Mouse (Mus musculus) cerebellum, adult 8-10 months (tissue): Measurements from ENCODE around the gene Setd1a.
A peak's percentile ranks its signal among the peaks of the same experiment; 100 is the strongest.
"Not testable (repeated sequence)": the region's sequence is repeated elsewhere in the genome, so short reads cannot be mapped to it uniquely, and the experiment has no call there.

Experiments
- DNase-seq: peaks from one replicate; pipeline ENCODE4 v3.0.0; 2022

Setd1a gene

DNA sequence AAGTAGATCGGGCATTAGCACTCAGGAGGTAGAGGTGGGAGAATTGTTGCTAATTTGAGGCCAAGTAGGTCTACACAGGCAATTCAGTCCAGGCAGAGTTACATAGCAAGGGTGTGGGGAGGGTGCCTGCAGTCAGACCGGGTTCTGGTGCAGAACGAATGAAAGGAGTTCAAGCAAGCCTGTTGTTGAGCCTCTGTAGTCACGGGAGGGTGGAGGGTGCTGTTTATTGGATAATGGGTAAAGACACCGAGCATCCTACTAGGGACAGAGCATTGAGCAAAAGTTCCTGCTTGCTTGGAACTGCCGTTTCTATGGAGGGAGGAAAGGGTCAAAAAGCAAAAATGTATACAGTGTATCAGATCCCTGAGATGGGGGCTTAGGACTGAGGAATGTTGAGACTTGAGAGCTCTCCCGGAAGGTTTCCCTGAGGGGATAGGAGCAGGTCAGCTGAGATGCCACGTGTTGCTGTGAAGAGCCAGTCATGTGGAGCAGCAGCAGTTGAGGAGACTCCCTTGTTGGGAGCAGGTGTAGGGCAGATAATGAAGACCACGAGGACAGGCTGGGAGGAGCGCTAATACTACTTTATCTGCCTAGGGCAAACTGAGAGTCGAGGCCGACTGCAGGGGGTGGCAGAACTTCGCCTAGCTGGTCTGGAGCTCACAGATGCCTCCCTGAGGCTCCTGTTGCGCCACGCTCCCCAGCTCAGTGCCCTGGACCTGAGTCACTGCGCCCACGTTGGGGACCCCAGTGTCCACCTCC, 9.4 kb upstream of the Setd1a start:
- DNase-seq: peak; percentile 23

DNA sequence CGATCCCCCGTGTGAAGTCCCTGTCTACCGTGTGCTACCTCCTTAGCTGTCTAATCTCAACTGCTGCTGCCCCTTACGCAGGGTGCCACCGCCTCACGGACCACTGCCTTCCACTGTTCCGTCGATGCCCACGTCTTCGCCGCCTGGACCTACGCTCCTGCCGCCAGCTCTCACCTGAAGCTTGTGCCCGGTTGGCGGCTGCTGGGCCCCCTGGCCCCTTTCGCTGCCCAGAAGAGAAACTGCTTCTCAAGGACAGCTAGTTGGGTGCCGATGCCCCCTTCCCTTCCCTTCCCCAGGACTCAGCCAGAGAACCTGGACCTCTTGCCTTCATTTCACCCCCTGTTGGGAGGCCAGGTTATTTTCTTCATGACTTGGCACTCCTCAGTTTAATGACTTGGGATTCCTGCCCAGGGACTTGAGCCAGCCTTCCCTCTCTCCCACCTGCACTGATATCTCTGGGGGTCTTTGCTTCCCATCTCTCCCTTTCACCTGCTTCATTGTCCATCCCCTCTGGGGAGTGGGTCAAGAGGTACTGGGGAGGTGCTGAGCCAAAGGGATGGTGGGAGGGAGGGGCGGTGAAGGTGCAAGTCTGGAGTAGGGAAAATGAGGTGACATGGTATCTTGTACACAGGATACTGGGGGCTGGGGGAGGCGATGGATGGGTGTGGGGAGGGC, 8.7 kb upstream of the Setd1a start:
- DNase-seq: peak; percentile 27

DNA sequence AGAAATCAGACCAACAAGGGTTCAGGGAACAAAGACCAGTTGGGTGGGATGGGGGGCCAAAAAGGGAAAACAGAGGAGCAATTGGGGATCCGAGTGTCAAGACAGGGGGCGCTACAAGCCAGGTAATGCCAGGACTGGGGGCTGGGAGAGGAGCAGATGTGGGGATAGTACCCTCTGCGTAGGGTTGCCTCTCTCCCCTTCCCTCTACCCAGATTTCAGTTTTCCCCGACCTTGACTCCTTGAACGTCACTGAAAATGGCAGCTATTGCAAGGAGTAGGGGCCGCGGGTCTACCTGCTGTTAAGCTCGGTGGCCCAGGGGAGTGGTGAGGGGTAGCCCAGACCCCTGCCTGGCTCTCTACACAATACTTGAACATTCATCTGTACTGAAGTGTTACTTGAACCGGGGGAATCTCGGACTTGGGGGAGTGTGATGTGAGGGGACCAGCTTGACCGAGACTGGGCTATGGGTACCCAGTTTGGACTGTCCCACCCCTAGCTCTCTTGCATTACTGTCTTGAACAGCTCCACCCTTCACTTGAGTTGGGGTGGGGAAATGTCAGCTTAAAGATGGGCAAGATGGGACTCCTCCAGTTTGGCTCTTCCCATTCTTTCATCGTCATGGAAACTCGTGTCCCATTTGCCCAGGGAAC, 8.0 kb upstream of the Setd1a start:
- DNase-seq: no peak

DNA sequence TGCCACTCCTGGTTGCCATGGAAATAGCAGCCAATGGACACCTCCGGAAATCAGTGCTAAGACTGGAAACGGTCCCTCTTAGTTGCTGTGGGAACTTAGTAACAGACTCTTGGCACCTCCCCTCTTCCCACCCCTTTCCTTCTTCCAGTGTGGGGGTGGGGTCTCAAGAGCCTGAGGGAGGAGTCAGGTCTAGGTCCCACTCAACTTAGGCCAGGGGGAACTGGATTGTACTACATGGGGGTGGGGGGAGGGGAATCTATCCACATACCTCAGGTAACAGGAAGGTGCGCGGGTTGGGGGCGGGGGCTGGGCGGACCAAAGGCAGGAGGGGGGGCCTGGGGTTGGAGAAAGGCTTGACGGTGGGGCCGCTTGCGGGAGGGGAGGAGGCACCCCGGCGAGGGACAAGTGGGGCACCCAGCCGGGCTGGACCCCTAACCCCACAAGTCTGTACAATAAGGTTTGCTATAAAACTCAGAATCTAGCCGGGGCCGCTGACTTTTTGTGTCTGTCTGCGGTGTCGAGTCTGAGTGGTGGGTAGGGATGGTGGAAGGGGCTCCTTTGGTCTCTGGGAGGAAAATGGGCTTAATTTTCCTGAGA, 7.4 kb upstream of the Setd1a start:
- DNase-seq: peak; percentile 87

DNA sequence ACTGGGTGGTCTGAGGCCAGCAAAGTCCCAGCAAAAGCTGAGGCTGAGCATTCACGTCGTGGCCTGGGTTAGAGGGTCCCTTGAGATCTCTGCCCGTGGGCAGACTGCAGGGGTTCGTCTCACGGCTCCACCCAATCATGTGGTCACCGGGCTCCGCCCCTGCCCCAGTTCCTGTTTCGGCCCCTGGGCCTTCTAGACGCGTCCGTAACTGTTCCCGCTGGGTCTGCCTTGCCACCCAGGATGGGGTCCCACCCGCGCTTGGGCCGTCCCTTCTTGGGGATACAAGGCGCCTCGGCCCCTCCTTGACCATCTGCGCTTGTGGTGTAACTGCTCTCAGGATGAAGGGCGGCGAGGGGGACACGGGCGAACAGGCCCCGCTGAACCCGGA, 6.8 kb upstream of the Setd1a start, which contains the start of gene Orai3:
TSS of gene Orai3 (plus strand) at position 165 of the 388 bp plus-strand sequence.
- peak; percentile 72 for DNase-seq

DNA sequence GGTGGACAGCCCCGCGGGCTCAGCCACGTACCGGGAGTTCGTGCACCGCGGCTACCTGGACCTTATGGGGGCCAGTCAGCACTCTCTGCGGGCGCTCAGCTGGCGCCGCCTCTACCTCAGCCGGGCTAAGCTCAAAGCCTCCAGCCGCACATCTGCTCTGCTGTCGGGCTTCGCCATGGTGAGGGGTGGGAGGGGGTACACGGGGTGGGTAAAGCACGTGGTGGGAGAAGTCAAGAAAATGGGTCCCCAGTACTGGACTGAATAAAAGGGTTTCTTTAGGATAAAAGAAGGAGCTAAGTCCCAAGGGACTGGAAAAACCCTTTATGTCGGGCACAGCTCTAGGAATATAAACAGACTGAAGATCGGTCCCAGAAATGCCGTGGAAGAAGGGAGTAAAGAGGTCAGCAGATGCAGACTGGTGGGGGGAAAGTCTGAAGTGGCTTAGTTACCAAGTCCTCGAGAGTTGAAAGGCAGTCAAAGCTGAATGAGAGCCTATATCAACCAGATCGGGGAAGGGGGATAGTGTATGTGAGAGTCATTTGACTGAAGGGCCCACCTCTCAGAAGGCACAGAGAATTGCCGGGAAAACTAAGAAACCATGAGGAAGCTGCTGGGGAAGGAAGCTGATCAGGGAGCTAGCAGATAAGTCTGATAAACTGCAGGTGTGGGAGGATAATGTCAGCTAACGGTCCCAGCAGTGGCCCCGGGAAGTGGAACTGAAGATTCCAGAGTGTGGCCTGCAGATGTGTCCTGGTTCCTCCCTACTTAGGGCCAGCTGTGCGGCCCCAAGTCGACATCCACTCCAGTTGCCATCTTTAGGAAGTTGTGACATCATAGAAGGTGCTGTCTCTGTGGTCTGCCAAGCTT, 6.2 kb upstream of the Setd1a start:
- peak; percentile 24 for DNase-seq

DNA sequence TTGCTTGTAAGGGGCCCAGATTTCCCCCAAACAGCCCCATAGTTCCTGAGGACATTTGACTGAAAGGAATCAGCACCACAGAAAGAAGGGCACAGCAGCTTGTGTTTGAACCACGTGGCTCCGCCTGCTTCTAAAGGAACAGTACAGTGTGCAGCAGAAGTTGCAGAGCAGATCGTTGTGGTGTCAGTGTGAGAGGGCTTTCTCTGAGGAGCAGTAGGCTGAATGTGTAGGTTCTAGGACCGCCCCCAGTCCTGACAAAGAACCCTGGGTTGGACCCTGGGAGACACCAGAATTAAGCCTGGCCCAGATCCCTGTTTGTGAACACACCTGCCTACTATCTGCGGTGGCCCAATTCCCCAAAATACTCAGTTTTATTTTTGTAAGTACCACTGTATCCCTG, 5.2 kb upstream of the Setd1a start:
- DNase-seq: peak; percentile 30

DNA sequence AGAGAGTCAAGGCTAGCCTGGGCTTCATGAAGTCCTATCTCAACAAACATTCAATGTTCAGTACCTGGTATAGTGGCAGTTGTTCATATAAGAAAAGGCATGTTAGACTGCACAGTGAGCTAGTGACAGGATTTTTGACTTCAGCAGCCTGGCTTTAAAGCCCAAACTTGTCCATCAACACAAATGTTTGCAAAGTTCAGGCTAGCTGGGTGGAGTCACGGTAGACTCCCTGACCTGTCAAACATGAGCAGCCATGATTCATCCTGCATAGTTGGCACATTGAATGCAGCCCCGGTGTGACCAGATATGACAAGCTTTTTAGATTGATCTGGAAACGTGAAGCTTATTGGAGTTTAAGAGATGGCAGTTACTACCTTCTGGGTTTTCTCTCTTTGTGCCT, 4.4 kb upstream of the Setd1a start:
- no peak for DNase-seq

DNA sequence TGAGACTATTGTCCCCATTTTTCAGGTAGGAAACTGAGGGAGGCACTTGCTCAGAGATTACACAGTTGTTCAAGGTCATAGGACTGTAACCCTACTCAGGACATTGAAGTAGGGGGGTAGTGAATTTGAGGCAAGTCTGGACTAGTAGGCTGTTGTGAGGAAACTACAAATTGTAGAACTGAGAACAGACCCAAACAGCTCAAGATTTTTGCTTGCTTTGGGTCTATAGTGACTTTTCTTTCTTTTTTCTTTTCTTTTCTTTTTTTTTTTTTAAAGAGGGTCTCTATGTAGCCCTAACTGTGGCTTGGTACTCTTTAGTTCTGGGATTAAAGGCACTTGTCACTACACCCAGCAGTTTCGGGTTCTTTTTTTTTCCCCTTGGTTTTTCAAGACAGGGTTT, 3.9 kb upstream of the Setd1a start:
- DNase-seq: no peak

DNA sequence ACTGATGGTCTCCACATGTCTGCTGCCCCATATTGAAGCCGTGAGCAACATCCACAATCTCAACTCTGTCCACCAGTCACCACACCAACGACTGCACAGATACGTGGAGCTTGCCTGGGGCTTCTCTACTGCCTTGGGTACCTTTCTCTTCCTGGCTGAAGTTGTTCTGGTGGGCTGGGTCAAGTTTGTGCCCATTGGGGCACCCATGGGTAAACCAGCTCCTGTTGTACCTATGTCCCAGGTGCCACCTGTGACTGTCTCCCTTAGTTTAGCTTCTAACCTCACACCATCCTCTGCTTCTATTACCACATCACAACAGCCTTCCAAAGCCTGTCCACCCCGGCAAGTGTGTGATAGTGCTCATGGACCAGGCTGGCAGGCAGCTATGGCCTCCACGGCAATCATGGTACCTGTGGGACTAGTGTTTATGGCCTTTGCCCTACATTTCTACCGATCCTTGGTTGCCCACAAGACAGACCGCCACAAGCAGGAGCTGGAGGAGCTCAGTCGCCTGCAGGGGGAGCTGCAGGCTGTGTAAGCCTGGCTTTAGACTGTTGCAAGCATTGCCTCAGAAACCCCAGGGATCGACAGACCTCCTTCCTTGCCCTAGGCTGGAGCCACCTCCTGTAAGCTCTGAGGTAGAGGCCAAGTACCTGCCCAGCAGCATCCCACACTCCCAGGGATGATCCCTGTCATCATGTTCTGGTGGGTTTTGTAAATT, 2.6 kb upstream of the Setd1a start:
- peak; percentile 78 for DNase-seq

DNA sequence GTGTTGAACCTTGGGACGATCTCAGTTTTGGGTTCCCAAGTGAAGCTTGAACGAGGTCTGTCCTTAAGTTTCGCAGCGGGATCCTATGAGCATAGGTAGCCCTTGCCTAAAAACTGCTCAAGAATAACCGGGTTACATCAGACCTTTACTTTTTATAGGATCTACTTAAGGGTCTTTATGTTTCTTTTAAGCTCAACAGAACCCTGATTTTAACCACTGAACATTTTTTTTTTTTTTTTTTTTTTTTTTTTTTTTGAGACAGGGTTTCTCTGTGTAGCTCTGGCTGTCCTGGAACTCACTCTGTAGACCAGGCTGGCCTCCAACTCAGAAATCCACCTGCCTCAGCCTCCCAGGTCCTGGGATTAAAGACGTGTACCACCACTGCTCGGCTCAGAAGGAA, 633 bp upstream of the Setd1a start:
- not testable (repeated sequence) for DNase-seq

DNA sequence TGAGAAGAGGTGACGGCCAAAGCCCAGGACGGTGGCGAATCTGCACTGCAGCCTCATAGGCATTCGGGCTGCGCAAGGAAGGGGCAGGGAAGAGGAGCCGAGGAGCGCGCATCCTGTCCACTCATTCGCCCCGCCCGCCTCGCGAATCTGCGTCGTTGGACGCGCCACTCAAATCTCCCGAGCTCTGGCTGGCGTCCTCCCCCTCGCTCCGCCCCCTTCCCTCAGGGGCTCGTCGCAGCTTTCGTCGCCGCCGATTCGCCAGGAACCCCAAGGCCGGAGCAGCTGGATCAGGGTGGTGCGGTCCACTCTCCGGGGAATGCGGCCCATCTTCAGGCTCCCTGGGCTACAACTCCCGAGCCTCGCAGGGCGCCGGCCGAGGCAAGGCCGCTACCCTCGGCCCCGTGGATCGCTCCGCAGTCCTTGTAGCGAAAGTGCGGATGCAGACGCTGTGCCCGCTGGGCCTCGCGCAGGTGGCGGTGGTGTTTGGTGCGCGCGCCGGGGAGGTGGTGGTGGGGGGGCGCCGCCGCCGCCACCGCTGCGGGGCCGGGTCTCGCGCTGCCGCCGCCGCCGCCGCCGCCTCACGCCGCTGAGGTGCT, 506 bp downstream of the Setd1a start:
- peak; percentile 98 for DNase-seq

DNA sequence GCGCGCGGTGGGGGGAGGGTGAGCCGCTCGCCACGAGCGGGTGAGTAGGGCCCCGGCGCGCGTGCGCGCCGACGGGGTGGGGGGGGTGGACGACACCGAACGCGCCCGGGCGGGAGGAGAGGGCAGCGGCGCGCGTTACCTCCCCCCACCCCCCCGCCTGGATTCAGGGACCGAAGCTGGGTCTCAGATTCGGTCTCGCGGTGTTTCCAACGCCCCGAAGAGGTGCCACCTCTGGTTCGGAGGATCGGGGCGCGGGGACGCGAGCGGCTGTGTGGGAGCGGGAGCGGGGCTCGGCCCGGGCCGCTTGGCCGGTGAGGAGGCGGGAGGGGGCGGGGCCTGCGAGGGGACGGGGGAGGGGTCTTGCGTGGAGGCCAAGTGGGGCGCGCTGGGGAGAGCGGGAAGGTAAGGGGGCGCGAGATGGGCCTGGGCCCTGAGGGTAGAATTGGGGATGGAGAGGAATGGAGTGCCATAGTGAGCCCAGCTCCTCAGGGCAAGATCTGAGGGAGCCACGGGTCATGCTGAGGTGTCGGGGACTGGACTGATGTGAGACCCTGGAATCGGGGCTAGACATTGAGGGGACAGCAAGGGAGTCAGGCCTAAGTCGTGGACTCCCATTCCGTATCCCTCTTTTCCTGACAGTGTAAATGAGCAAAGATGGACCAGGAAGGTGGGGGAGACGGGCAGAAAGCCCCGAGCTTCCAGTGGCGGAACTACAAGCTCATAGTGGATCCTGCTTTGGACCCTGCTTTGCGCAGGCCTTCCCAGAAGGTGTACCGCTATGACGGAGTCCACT, 1.2 kb downstream of the Setd1a start:
- DNase-seq: peak; percentile 60

DNA sequence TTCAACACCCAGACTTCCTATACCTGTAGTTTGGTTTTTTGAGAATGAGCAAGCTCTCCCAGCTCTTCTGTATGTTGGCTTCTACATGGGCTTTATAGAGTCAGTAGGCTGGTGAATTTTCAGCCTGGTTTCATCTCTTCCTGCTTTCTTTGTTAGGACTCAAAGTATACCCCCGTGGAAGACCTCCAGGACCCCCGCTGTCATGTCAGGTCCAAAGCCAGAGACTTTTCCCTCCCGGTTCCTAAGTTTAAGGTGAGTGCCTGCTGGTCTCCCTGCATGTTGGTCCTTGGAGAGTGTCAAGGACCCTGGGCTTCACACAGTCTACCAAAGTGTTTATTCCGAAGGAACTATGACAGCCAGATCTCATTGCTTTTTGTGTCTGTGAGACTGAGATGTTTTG, 1.9 kb downstream of the Setd1a start:
- DNase-seq: peak; percentile 43

DNA sequence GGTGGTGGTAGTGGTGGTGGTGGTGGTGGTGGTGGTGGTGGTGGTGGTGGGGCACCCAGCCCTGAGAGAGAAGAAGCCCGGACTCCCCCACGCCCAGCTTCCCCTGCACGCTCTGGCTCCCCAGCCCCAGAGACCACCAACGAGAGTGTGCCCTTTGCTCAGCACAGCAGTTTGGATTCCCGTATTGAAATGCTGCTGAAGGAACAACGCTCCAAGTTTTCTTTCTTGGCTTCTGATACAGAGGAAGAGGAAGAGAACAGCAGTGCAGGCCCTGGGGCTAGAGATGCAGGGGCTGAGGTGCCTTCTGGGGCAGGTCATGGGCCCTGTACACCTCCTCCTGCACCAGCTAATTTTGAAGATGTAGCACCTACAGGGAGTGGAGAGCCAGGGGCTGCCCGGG, 8.8 kb downstream of the Setd1a start, which contains the start of gene Gm49388:
TSS of gene Gm49388 (plus strand) at position 301 of the 400 bp plus-strand sequence.
- DNase-seq: no peak

DNA sequence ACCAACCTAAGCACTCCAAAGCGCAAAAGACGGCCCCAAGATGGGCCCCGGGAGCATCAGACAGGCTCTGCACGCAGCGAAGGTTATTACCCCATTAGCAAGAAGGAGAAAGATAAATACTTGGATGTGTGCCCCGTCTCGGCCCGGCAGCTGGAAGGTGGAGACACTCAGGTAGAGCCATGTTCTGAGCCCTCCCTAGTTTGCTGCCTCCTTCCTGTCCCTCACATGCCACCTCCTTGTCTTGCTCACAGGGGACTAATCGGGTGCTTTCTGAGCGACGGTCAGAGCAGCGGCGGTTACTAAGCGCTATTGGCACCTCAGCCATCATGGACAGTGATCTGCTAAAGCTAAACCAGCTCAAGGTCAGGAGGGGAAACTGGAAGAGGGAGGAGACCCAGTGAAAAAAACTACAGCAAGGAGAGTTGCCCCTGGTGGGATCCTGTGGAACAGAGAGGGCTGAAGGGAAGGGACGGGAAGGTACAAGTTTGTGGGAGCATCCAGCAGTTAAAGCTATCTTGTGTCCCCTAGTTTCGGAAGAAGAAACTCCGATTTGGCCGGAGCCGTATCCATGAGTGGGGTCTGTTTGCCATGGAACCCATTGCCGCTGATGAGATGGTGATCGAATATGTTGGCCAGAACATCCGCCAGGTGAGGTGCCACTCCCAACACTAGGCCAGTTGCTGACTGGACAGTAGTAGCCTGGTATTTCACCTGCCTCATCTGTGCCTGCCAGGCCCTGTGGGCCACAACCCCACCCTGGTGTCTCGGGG, 20.8 kb downstream of the Setd1a start:
- no peak for DNase-seq

DNA sequence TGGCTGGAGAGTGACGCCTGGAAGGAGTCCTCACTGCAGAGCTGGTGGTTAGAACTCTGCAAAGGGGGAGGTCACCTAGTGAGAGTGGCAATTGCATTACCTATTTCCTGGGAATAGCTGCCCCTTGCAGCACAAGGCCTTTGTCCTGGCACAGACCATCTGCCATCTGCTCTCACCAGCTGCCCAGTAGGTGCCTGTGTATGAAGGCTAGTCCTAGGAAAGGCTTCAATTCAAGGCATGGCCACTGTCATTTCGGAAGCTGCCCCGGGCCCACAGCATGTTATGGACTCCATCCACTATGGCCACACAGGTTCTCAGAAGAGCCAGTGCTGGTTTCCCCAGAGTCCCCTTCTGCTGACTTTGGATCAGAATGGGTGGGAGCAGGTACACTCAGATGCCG, 22.1 kb downstream of the Setd1a start:
- DNase-seq: peak; percentile 94

DNA sequence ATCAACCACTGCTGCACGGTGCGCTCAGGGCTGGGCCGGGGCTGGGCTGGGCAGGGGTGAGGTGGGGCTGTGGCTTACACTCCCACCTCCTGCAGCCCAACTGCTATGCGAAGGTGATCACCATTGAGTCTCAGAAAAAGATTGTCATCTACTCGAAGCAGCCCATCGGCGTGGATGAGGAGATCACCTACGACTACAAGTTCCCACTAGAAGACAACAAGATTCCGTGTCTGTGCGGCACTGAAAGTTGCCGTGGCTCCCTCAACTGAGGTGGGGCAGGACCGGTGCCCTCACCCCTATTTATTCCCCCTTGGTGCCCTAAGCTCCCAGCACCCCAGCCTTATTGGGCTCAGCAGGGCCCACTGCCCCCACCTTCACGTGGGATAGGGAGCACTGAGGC, 22.7 kb downstream of the Setd1a start:
- no peak for DNase-seq

DNA sequence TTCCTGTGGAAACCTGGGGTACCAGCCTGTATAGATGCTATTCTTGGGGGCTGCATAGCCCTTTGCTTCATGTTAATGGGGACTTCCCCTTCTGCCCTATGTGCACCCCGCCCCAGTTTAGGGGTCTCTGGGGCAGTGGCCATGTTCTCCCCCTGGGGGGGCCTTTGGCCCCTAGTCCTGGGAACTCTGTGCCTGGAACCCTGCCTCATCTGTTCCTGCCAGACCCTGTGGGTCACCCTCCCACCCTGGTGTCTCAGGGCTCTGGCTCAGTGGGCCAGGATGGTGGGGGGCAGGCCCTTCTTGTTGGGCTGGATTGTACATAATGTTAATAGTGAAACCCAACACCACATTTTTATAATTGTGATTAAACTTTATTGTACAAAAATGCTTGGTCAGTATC, 23.3 kb downstream of the Setd1a start:
- DNase-seq: no peak
